19 mouse cellular contexts compared by ENCODE assay signal in the genomic region with DNA sequence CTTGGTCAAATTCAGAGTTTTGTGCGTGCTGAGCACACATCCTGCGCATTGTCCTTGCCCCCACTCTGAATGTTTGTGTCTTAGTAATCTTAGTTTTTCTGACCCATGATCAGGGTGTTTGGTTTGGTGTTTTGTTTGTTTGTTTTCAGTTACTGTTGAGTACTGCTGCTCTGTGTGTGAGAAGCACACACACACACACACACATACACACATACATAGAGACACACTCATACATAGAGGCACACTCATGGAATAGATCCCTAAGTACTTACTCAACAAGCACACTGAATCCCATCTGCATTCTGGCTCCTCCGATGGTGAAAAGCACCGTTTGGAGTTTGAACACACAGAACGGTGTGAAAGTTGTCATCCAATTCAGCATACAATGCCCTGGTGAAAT.
"Had no signal": no experiment of that assay in that cellular context is flagged by ENCODE, and none has a peak within 500 bp of the region (broad histone marks: within the 10 kb centered on the region; RNA-seq: fewer than 3 reads in every experiment).

No protein-coding gene starts in this region.

- DNase-seq: cerebellum, adult 8-10 months; cerebellum, postnatal 10 days; cerebellum, postnatal 25 days; cerebellum, postnatal 36 days; gastrocnemius, adult 2 months; gastrocnemius, postnatal 10 days; gastrocnemius, postnatal 14 days; gastrocnemius, postnatal 25 days; gastrocnemius, postnatal 36 days had no signal

- H3K27ac ChIP-seq: embryonic facial prominence, embryonic 10.5 days; embryonic facial prominence, embryonic 12.5 days; embryonic facial prominence, embryonic 13.5 days; embryonic facial prominence, embryonic 15.5 days; forebrain, embryonic 10.5 days; forebrain, embryonic 12.5 days; forebrain, embryonic 13.5 days; forebrain, embryonic 15.5 days; gastrocnemius, adult 2 months had no signal

- H3K9ac ChIP-seq: embryonic facial prominence, embryonic 12.5 days; embryonic facial prominence, embryonic 13.5 days; embryonic facial prominence, embryonic 15.5 days; forebrain, embryonic 12.5 days; forebrain, embryonic 13.5 days; forebrain, embryonic 15.5 days; forebrain, postnatal 0 days had no signal

- ATAC-seq: forebrain, embryonic 13.5 days; forebrain, embryonic 15.5 days had no signal

- H3K4me1 ChIP-seq: embryonic facial prominence, embryonic 12.5 days; embryonic facial prominence, embryonic 13.5 days; embryonic facial prominence, embryonic 15.5 days; forebrain, embryonic 10.5 days; forebrain, embryonic 12.5 days; forebrain, embryonic 13.5 days; forebrain, embryonic 15.5 days had no signal

- H3K4me2 ChIP-seq: embryonic facial prominence, embryonic 12.5 days; embryonic facial prominence, embryonic 13.5 days; embryonic facial prominence, embryonic 15.5 days; forebrain, embryonic 12.5 days; forebrain, embryonic 13.5 days; forebrain, embryonic 15.5 days had no signal

- H3K36me3 ChIP-seq: forebrain, embryonic 12.5 days; forebrain, embryonic 15.5 days had no signal

- H3K9me3 ChIP-seq: embryonic facial prominence, embryonic 10.5 days; embryonic facial prominence, embryonic 12.5 days; embryonic facial prominence, embryonic 13.5 days; embryonic facial prominence, embryonic 15.5 days; forebrain, embryonic 10.5 days; forebrain, embryonic 12.5 days; forebrain, embryonic 13.5 days; forebrain, embryonic 15.5 days had no signal

- H3K27me3 ChIP-seq: embryonic facial prominence, embryonic 12.5 days; embryonic facial prominence, embryonic 13.5 days; embryonic facial prominence, embryonic 15.5 days; forebrain, embryonic 12.5 days; forebrain, embryonic 13.5 days; forebrain, embryonic 15.5 days had no signal

- H3K4me3 ChIP-seq: embryonic facial prominence, embryonic 10.5 days; embryonic facial prominence, embryonic 12.5 days; embryonic facial prominence, embryonic 13.5 days; embryonic facial prominence, embryonic 15.5 days; erythroblast, embryonic 14.5 days; forebrain, embryonic 10.5 days; forebrain, embryonic 12.5 days; forebrain, embryonic 13.5 days; forebrain, embryonic 15.5 days; gastrocnemius, adult 2 months had no signal
